Mouse (Mus musculus): ENCODE data around the gene Ssrp1.

- no peak for TF ChIP-seq CTCF (conservative IDR thresholded peaks at IDR 0.05 in 1 of 2, IDR thresholded peaks at IDR 0.05 in 1 of 2; ENCODE audit: low read depth in 2 of 2, low read length in 2 of 2)
- no peak for TF ChIP-seq EP300 (IDR thresholded peaks at IDR 0.05; ENCODE audit: low read length)
- TF ChIP-seq SMC3 (IDR thresholded peaks at IDR 0.05; ENCODE audit: low read depth, low read length): no peak
- no peak for TF ChIP-seq BHLHE40 (IDR thresholded peaks at IDR 0.05; ENCODE audit: low read depth, low read length)
- no peak for TF ChIP-seq POLR2A (IDR thresholded peaks at IDR 0.05; ENCODE audit: low read depth, low read length)
- TF ChIP-seq USF2 (conservative IDR thresholded peaks at IDR 0.05; ENCODE audit: low read depth, low read length): no peak
- no peak for TF ChIP-seq POLR2AphosphoS2 (IDR thresholded peaks at IDR 0.05; ENCODE audit: low read depth, low read length)
- no peak for TF ChIP-seq TCF12 (IDR thresholded peaks at IDR 0.05; ENCODE audit: low read depth, low read length)
- no peak for TF ChIP-seq CHD2 (IDR thresholded peaks at IDR 0.05; ENCODE audit: low read length)
- TF ChIP-seq ELF1 (IDR thresholded peaks at IDR 0.05; ENCODE audit: low read depth, low read length): no peak
- no peak for TF ChIP-seq USF1 (IDR thresholded peaks at IDR 0.05; ENCODE audit: low read depth, low read length)
Measured at GRCm38 (mm10) chr2:85047081-85047480, 10.0 kb downstream of the Ssrp1 start.
